Mouse (Mus musculus) right cerebral cortex, postnatal 36 days (tissue): Measurements from ENCODE around the gene Irs1.

Source experiments
- DNase-seq, 2 experiments: peaks; one replicate each; pipeline ENCODE4 v3.0.0; 2022; ENCODE audit warnings: low spot score in 2 of 2, mixed read lengths in 1 of 2

The Irs1 gene

GRCm38 (mm10) chr1:82288421-82288990 is 2.7 kb downstream of the Irs1 start:
- no peak for DNase-seq

DNA sequence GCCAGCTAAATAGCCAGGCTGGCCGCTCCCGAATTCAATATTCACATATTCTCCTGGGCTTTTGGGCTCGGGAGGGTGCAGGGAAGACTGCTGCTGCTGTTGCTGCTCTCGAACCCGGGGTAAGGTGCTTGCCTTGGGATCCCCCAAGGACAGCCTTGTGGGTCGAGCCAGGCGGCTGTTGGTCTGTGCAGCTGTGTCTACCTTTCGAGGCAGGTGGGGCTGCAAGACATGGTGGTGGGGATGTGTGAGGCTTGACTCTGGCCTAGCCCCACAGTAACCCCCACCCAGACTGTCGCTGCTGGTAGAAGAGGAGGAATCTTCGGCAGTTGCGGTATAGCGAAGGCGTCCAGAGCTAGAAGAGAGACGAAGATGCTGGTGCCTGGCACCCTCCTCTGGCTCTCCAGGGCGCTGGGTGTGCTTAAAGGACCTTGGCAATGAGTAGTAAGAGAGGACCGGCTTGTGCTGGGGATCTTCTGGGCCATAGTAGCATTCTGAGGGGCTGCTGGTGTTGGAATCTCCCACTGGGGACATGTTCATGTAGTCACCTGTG is 3.4 kb downstream of the Irs1 start:
- DNase-seq: no peak

DNA sequence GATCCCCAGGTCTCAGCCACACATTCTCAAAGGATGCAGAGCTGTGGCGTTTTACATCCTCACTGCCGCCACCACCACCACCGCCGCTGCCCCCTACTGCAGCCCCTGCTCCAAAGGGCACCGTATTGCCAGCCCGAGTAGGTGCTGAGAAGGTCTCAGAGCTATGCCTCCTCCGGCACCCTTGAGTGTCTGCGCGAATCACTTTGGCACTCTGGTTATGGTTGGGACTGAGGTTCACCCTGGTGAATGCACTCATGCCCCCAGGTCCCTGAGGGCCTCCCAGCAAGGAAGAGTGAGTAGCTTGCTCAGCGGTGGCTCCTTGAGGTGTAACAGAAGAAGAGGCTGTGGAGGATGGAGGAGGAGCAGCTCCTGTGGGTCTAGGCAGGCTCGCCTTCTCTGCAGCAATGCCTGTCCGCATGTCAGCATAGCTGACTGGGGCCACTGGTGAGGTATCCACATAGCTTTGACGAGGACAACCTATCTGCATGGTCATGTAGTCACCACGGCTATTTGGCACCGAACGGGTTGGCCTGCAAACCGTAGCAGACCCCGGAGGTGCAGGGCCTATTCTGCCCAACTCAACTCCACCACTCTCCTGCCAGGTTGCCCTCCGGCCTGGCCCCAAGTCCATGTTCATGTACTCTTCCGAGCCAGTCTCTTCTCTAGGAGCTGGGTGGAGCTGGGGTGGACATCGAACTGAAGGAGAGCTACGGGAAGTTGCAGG is 4.0 kb downstream of the Irs1 start:
- DNase-seq: no peak

DNA sequence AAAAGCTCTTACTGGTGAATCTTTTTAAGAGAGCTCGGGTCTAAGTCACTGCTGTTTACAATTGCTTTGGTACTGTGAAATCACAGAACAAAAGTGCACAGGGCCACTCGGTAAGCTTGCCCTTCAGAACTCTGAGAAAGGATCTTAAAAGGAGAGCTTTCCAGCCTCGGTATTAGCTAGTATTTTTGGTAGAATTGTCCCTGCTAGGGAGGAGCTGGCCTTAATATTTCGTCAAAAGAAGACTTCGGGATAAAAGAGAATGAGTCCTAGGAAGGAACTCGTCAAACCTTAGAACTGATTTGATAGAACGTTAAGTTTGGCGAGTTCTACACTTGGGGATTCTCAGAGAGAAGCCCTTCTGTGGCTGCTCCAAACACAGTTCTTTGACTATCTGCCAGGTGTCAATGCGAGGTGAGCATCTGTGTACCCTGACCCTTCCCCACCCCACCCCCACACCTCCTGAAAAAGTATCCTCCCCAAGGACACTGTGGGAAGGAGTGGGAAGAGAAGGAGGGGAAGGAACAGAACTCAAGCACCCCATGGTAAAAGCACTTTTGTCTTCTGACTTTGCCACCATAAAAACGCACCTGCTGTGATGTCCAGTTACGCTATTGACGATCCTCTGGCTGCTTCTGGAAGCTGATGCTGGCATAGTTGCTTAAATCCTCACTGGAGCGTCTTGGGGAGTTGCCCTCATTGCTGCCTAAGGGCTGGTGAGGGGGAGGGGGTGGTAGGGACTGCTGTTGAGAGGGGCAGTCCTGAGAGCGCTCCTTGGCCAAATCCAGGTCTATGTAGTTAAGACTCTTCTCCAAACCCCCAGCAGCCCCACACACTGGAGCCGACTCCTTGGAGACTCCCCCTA is 4.8 kb downstream of the Irs1 start:
- no peak for DNase-seq

DNA sequence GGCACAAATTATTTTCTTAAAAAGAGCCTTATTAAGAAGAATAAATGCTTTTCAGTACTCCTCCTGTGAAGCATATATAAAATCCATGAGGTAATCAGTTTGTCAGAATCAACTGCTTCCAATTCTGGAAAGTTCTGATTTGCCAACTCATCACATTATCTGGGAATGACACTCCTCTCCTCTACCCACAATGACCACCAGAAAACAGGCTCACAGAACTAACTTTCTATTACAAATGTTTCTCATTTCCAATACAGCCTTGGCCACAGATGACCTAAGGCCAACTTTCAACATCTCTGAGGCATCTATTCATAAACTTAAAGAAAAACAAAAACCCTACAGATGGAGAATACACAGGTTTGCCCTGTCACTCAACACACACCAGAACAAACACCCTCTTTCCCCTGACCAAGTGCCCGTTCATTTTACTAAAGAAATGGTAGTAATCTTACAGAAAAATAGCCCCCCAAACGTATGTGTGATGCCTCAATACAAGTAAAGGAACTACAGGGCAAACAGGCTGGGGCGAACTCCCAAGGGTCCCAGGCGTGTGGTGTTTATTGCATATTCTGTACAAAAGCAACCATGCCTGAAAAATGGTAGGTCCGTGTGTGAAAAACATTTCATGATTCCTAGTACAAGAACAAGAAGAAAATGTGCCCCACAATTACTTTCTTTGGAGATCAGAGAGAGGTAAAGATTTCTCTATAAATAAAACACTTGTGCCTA is 5.6 kb downstream of the Irs1 start:
- no peak for DNase-seq

- DNase-seq: no peak
Observed at GRCm38 (mm10) chr1:82284403-82284802, 6.8 kb downstream of the Irs1 start.

- no peak for DNase-seq
Observed at GRCm38 (mm10) chr1:82283901-82284301, 7.3 kb downstream of the Irs1 start.

- peak; percentile 81 to 83 for DNase-seq
Observed at GRCm38 (mm10) chr1:82282992-82283611, 8.1 kb downstream of the Irs1 start.

GRCm38 (mm10) chr1:82281823-82282222 is 9.4 kb downstream of the Irs1 start:
- DNase-seq: no peak

DNA sequence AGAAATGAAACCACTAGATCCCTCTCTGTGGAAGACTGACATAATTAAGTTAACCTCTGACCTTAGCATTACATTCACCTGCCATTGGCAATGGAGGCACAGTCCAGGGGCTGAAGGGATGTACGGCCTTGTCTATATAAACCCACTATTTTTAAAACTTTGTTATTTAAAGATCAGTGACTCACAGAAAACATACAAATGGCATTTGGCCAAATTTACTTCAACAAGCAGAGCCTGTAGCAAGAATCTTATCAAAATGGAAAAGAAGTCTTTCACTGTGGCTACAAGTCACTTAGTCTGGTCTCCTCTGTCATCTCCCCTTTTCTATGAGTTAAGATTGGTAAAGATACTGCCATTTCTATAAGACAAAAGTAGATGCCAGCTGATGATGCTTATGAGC is 11.4 kb downstream of the Irs1 start:
- DNase-seq: no peak

DNA sequence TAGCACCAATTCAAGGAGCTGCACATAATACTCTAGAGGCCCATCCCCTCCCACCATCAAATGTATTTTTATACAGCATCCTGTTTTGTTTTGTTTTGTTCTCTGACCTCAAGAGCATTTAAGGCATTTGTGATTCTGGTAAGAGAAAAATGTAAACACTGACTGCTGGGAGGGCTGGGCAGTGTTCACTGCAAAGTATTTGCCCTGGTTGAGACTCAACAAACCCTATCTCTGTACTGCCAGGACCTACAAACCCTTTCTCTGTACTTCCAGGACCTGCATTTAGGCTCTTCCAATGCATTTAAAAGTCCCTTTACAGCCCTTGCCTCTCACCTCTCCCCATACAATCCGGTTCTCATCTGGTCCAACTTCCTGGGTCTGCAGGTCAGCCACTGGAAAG is 16.9 kb downstream of the Irs1 start:
- DNase-seq: no peak

DNA sequence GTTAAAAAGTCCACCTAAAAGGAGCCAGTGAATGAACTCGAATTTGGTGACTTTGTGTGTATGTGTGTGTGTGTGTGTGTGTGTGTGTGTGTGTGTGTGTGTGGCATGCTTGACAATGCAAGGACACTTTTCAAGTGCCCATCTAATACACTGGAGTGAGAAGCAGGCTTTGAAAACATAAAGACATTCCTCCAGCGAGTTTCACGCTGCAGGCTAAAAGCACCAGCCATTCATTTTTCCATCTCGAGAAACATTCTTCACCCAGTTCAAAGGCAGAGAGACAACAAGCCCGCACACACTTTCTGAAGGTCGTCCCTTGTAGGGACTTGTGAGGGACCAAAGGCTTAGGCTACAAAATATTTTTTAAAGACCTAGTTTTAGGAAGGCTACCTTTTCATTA is 17.7 kb downstream of the Irs1 start:
- no peak for DNase-seq

GRCm38 (mm10) chr1:82272231-82272630 is 19.0 kb downstream of the Irs1 start:
- DNase-seq: no peak

- no peak for DNase-seq
Observed at GRCm38 (mm10) chr1:82267547-82267946, 23.7 kb downstream of the Irs1 start.

- no peak for DNase-seq
Observed at GRCm38 (mm10) chr1:82262331-82262730, 28.9 kb downstream of the Irs1 start.

GRCm38 (mm10) chr1:82261638-82262037 is 29.6 kb downstream of the Irs1 start:
- no peak for DNase-seq

- DNase-seq: no peak
Observed at GRCm38 (mm10) chr1:82261053-82261618, 30.1 kb downstream of the Irs1 start.

DNA sequence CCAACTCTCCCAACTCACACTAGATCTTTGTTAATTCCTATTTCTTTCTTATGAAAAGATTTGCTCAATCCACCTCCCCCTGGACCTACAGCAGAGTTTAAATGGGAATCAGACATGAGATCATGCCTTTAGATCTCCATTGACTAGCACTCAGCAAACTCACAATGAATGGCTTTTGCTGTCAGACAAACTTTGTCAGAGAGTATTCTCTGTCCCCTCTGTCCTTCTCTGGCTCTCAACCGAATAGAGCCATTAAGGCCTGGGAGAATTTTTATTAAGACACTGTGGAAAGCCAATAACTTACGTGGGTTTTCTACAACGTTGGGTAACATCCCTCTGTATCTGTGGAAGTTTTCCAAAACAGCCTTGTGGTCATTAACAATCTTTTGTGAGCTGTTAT is 31.2 kb downstream of the Irs1 start:
- no peak for DNase-seq

GRCm38 (mm10) chr1:82258331-82258730 is 32.9 kb downstream of the Irs1 start:
- no peak for DNase-seq

DNA sequence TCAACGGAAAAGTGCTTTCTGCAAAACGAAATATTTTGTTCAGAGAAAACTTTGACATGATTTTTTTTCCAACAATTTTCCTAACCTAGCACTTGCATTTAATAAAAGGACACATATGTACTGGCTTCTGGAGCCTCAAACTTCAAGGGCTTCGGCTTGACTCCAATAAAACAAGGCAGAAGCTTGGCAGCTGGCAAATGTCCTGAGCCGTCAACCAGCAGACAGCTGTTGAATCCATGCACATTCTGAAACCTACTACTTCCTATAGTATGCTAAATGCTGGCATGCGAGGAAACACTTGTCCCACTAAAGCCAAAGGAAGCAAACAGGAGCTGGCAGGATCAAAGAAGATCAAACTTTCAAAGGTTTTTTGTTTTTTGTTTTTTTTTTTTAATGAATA is 33.8 kb downstream of the Irs1 start:
- no peak for DNase-seq
